Mouse (Mus musculus) bone marrow, adult 2 months (tissue): Measurements from ENCODE around the gene Gtf2a2.

Experiments
- CTCF ChIP-seq: fragments of 200-500 bp; IDR thresholded peaks from 2 replicates; pipeline ENCODE4 v1.5.1; 2011; ENCODE audit warnings: low read length, control low read depth; ENCODE audit not compliant: control insufficient read depth, insufficient read depth
- POLR2A ChIP-seq: fragments of 200-500 bp; IDR thresholded peaks from 2 replicates; pipeline ENCODE4 v1.6.1; 2011; ENCODE audit warnings: low read depth, mild to moderate bottlenecking, control low read depth, low read length, borderline replicate concordance; ENCODE audit not compliant: control insufficient read depth

DNA sequence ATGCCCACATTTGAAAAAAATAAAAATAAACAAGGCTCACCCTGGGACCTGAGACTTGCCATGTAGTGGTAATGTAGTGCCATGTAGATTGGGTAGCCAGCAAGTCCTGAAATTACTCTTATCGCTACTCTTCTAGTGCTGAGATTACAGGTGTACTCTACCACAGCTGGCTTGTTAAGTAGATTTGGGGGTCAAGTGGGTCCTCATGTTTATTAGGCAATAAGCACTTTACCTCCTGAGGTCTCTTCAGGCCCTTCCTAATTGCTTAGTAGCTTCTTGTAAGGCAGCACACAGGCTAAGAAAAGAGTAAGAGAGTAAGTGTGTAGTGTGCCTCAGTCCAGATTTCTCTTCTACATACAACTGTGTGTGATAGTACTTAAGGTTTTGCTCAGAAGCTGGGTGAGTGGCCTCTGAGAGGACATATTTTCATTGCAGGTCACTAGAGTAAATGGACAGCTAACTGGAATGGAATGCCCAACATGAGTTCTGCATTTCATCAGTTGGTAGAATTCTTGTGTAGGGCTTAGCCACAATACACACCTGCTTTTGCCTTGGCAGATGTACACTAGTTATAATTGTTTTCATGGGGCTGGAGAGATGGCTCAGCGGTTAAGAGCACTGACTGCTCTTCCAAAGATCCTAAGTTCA lies 13.1 kb downstream of the Gtf2a2 start:
- no peak for TF ChIP-seq POLR2A
- TF ChIP-seq CTCF, result no peak
